Mouse (Mus musculus) limb, embryonic 14.5 days (tissue): ENCODE measurements around the gene Bckdk. TPM values are rescaled to one million over a fixed set of nuclear protein-coding genes. Genes with fewer than 3 reads are reported as not detected.

ENCODE experiments used
- ATAC-seq: fragments of 200-750 bp; cut with Nextera tagmentation; 2 replicates; pipeline ENCODE4 v1.8.0; 2017; ENCODE audit warnings: low read depth, moderate number of reproducible peaks, moderate TSS enrichment; ENCODE audit not compliant: low FRiP score
- DNase-seq: peaks from one replicate; pipeline ENCODE4 v3.0.0-alpha.2; 2015; ENCODE audit warnings: low spot score
- H3K27ac ChIP-seq: fragments of 300-500 bp; sonication (generic); replicated peaks from 2 replicates; pipeline ENCODE4 v1.5.1; 2014; ENCODE audit warnings: low read depth, mild to moderate bottlenecking, low read length, moderate library complexity, mixed read lengths
- H3K27me3 ChIP-seq: fragments of 300-500 bp; sonication (generic); 2 replicates; pipeline ENCODE4 v1.6.1; 2014; ENCODE audit warnings: low read length, mixed read lengths; ENCODE audit not compliant: control insufficient read depth, insufficient read depth
- H3K36me3 ChIP-seq: fragments of 300-500 bp; sonication (generic); 2 replicates; pipeline ENCODE4 v1.6.1; 2014; ENCODE audit warnings: mild to moderate bottlenecking, low read length, moderate library complexity, mixed read lengths; ENCODE audit not compliant: control insufficient read depth, insufficient read depth
- H3K4me1 ChIP-seq: fragments of 300-500 bp; sonication (generic); 2 replicates; pipeline ENCODE4 v1.6.1; 2014; ENCODE audit warnings: antibody characterized with exemption, low read length, mixed read lengths; ENCODE audit not compliant: control insufficient read depth, insufficient read depth
- H3K4me2 ChIP-seq: fragments of 300-500 bp; sonication (generic); replicated peaks from 2 replicates; pipeline ENCODE4 v1.6.1; 2014; ENCODE audit warnings: low read depth, mild to moderate bottlenecking, low read length, moderate library complexity; ENCODE audit not compliant: severe bottlenecking
- H3K4me3 ChIP-seq: fragments of 300-500 bp; sonication (generic); replicated peaks from 2 replicates; pipeline ENCODE4 v1.5.1; 2014; ENCODE audit warnings: low read length
- H3K9ac ChIP-seq: fragments of 300-500 bp; sonication (generic); 2 replicates; pipeline ENCODE4 v1.6.1; 2014; ENCODE audit warnings: mild to moderate bottlenecking, low read depth, low read length, moderate library complexity; ENCODE audit not compliant: severe bottlenecking
- H3K9me3 ChIP-seq: fragments of 300-500 bp; sonication (generic); 2 replicates; pipeline ENCODE4 v1.6.1; 2016; ENCODE audit warnings: low read length; ENCODE audit not compliant: control insufficient read depth
- POLR2A ChIP-seq: fragments of 200-500 bp; IDR thresholded peaks from 2 replicates; pipeline ENCODE4 v1.8.0; 2012; ENCODE audit warnings: inconsistent platforms, mild to moderate bottlenecking, moderate library complexity, borderline replicate concordance; ENCODE audit not compliant: insufficient read depth, insufficient read length; ENCODE audit errors: extremely low read depth
- WGBS: fragments of 180-500 bp; shearing (Covaris S2); extraction: QIAGEN DNeasy Blood & Tissue Kit; methylation state at CpG from one replicate; pipeline ENCODE4 v1.1.7; 2014; 5-methylcytosine and 5-hydroxymethylcytosine counted together
- polyA plus RNA-seq, 2 experiments: library from polyadenylated mRNA; depleted of rRNA in 1 of 2; stranded (reverse) in 1 of 2; unstranded in 1 of 2; fragments of >200 nt; fragmentation: Nextera tagmentation in 1 of 2; extraction: Ambion mirVana in 1 of 2; gene quantifications; 2 replicates each; pipeline versions ENCODE4 v1.2.1 to v1.2.3; 2012 to 2014

Gene Bckdk
- polyA plus RNA-seq, 2 experiments, result 67.0 to 122 TPM

DNA sequence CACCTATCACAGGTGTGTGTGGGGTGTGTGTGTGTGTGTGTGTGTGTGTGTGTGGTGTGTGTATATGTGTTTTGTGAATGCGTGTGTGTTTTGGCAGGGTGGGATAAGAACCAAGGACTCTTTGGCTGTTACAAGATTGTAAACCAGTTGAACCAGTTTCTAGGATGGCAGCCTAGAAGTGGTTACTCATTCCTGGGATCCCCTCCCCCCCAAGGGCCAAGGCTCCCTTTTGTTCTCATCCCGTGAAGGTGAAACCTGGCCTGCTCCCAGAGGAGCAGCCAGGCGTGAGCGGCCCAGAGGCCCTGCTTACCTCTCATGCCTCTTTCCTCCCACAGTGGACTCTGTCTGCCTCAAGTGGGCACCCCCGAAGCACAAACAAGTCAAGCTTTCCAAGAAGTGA lies 21.4 kb downstream of the Bckdk start:
- Histone ChIP-seq H3K4me3 (no peak overlapping the region), H3K36me3 (peaks cover 38% of the 10 kb centered on the region), H3K27me3 (peaks cover 10% of the 10 kb centered on the region), H3K9me3 (no peaks in the 10 kb centered on the region), H3K4me2 (no peak overlapping the region), H3K9ac (no peak overlapping the region), H3K4me1 (peaks cover 11% of the 10 kb centered on the region), H3K27ac (no peak overlapping the region)
- ATAC-seq, result no peak
- peak; percentile 30 for DNase-seq
- WGBS, result 69% methylated on average over 5 of the region's 5 CpGs
- no peak for TF ChIP-seq POLR2A

DNA sequence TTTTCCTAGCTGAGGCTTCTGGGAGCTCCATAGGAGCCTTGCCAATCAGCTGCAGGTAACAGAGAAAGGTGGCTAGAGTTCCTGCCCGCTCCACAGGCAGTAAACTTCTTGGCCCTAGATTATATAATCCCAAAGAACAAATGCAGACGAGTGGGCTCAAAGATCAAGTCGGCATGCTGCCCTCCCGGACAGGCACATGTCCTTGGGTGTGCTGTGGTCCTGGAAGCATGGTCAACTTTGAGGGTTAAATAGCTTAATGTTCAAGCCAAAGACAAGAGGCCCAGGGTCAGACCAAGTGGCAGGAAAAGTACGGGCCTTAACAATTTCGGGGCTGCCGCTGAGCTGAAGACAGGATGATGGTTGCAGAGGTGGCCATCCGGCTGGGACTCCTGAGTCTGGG lies 22.2 kb downstream of the Bckdk start:
- Histone ChIP-seq H3K4me1 (peaks cover 11% of the 10 kb centered on the region), H3K4me3 (no peak overlapping the region), H3K9me3 (no peaks in the 10 kb centered on the region), H3K4me2 (no peak overlapping the region), H3K27me3 (peaks cover 12% of the 10 kb centered on the region), H3K9ac (no peak overlapping the region), H3K27ac (no peak overlapping the region), H3K36me3 (peaks cover 34% of the 10 kb centered on the region)
- ATAC-seq, result no peak
- no peak for TF ChIP-seq POLR2A
- DNase-seq, result no peak
- 89% methylated on average over 8 of the region's 8 CpGs for WGBS

GRCm38 (mm10) chr7:127926846-127927245 lies 23.0 kb downstream of the Bckdk start:
- Histone ChIP-seq H3K36me3 (peaks cover 32% of the 10 kb centered on the region), H3K4me2 (no peak overlapping the region), H3K27ac (no peak overlapping the region), H3K4me1 (peaks cover 11% of the 10 kb centered on the region), H3K9ac (no peak overlapping the region), H3K9me3 (no peaks in the 10 kb centered on the region), H3K27me3 (peaks cover 12% of the 10 kb centered on the region), H3K4me3 (no peak overlapping the region)
- no peak for DNase-seq
- no peak for TF ChIP-seq POLR2A
- no peak for ATAC-seq
- WGBS, result 80% methylated on average over 11 of the region's 11 CpGs

GRCm38 (mm10) chr7:127927726-127928125 lies 23.8 kb downstream of the Bckdk start:
- no peak overlapping the region for H3K9ac ChIP-seq
- H3K36me3 ChIP-seq, result peaks cover 24% of the 10 kb centered on the region
- no peak overlapping the region for H3K4me2 ChIP-seq
- DNase-seq, result no peak
- H3K4me1 ChIP-seq, result peaks cover 11% of the 10 kb centered on the region
- no peaks in the 10 kb centered on the region for H3K9me3 ChIP-seq
- no peak for TF ChIP-seq POLR2A
- peaks cover 12% of the 10 kb centered on the region for H3K27me3 ChIP-seq
- no peak overlapping the region for H3K4me3 ChIP-seq
- ATAC-seq, result no peak
- no peak overlapping the region for H3K27ac ChIP-seq
- WGBS, result 78% methylated on average over 11 of the region's 11 CpGs

DNA sequence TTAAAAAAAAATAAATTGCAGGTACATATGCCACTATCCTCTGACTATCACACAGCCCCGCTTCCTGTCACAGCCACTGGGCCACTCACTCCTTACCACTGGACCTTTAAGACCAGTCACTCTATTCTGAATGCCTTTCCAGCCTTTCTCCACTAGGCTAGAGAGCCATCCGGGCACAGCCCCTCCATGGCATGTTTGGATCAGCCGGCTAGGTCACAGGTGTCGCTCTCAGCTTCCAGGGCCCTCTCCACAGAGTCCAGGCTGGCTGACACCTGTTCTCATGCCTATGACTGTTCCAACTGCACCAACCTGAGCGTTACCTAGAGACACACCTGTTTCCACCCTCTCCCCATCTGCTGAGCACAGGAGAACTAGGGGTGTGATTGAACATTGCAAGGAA lies 24.7 kb downstream of the Bckdk start:
- H3K4me1 ChIP-seq, result peaks cover 11% of the 10 kb centered on the region
- ATAC-seq (no peak), DNase-seq (no peak)
- peak overlapping the region; percentile 45; the same call in 1 of the 2 replicates for H3K4me2 ChIP-seq
- H3K27me3 ChIP-seq, result peaks cover 12% of the 10 kb centered on the region
- 56% methylated on average over 5 of the region's 5 CpGs for WGBS
- 0 out of 2 replicates have a peak overlapping the region, but pooled peaks have one; percentile 50 for H3K9ac ChIP-seq
- peaks cover 21% of the 10 kb centered on the region for H3K36me3 ChIP-seq
- TF ChIP-seq POLR2A, result no peak
- no peak overlapping the region; the same call in 1 of the 2 replicates for H3K4me3 ChIP-seq
- no peaks in the 10 kb centered on the region for H3K9me3 ChIP-seq
- no peak overlapping the region for H3K27ac ChIP-seq

- H3K27ac ChIP-seq, result no peak within 1 kb of the TSS
- no peak for DNase-seq
These were observed 26.0 kb downstream of the Bckdk start, which contains the start of gene Prss8 for GRCm38 (mm10) chr7:127929923-127930322. Gene Prss8 (minus strand): TSS chr7:127930104.

More at GRCm38 (mm10) chr7:127929923-127930322, 26.0 kb downstream of the Bckdk start, which contains the start of gene Prss8:
- Histone ChIP-seq H3K4me3 (peak within 1 kb of the TSS; percentile 29), H3K4me1 (peaks cover 14% of the 10 kb centered on the region), H3K9me3 (no peaks in the 10 kb centered on the region), H3K4me2 (peak within 1 kb of the TSS; percentile 45), H3K9ac (peak within 1 kb of the TSS; percentile 50), H3K36me3 (peaks cover 10% of the 10 kb centered on the region), H3K27me3 (peaks cover 12% of the 10 kb centered on the region)
- ATAC-seq, result no peak
- WGBS, result 8% methylated on average over 5 of the region's 6 CpGs
- TF ChIP-seq POLR2A, result no peak
